Mouse (Mus musculus) midbrain, embryonic 15.5 days (tissue): ENCODE data around the gene Etfbkmt. TPM values are rescaled to one million over a fixed set of nuclear protein-coding genes. Genes with fewer than 3 reads are reported as not detected.

Source experiments
- ATAC-seq: fragments of 200-750 bp; cut with Nextera tagmentation; replicated peaks from 2 replicates; pipeline ENCODE4 v1.8.0; 2017; ENCODE audit warnings: moderate TSS enrichment
- H3K27ac ChIP-seq: fragments of 300-500 bp; sonication (generic); 2 replicates; pipeline ENCODE4 v1.5.1; 2015; ENCODE audit warnings: mild to moderate bottlenecking, inconsistent platforms
- H3K27me3 ChIP-seq: fragments of 300-500 bp; sonication (generic); replicated peaks from 2 replicates; pipeline ENCODE4 v1.6.1; 2015; ENCODE audit warnings: inconsistent platforms
- H3K36me3 ChIP-seq: fragments of 300-500 bp; sonication (generic); replicated peaks from 2 replicates; pipeline ENCODE4 v1.6.1; 2015; ENCODE audit warnings: inconsistent platforms
- H3K4me1 ChIP-seq: fragments of 300-500 bp; sonication (generic); 2 replicates; pipeline ENCODE4 v1.6.1; 2015; ENCODE audit warnings: inconsistent platforms
- H3K4me2 ChIP-seq: fragments of 300-500 bp; sonication (generic); 2 replicates; pipeline ENCODE4 v1.6.1; 2015; ENCODE audit warnings: inconsistent platforms, mild to moderate bottlenecking, moderate library complexity
- H3K4me3 ChIP-seq: fragments of 300-500 bp; sonication (generic); 2 replicates; pipeline ENCODE4 v1.5.1; 2015; ENCODE audit warnings: mild to moderate bottlenecking, inconsistent platforms
- H3K9ac ChIP-seq: fragments of 300-500 bp; sonication (generic); 2 replicates; pipeline ENCODE4 v1.6.1; 2015; ENCODE audit warnings: mild to moderate bottlenecking, inconsistent platforms
- H3K9me3 ChIP-seq: fragments of 300-500 bp; sonication (generic); 2 replicates; pipeline ENCODE4 v1.6.1; 2016; ENCODE audit warnings: inconsistent platforms
- WGBS: fragments of 180-500 bp; shearing (Covaris S2); methylation state at CpG from one replicate; pipeline ENCODE4 v1.1.7; 2015; ENCODE audit warnings: mixed read lengths; 5-methylcytosine and 5-hydroxymethylcytosine counted together
- polyA plus RNA-seq: library from polyadenylated mRNA; unstranded; fragments of >200 nt; fragmentation: Nextera tagmentation; extraction: Ambion mirVana; gene quantifications from 2 replicates; pipeline ENCODE4 v1.2.1, GENCODE M21; 2015

Gene Etfbkmt
- polyA plus RNA-seq, 1 experiment from 2014 or later, result 6.8 TPM

- no peaks in the 10 kb centered on the region for H3K4me1 ChIP-seq
- H3K27me3 ChIP-seq, result no peaks in the 10 kb centered on the region
- H3K9me3 ChIP-seq, result no peaks in the 10 kb centered on the region
- no peak overlapping the region for H3K27ac ChIP-seq
- no peak for ATAC-seq
- no peak overlapping the region for H3K4me3 ChIP-seq
- WGBS, result 76% methylated on average over 5 of the region's 5 CpGs
- H3K36me3 ChIP-seq, result no peaks in the 10 kb centered on the region
- H3K4me2 ChIP-seq, result no peak overlapping the region
- no peak overlapping the region for H3K9ac ChIP-seq
These were observed 53.7 kb downstream of the Etfbkmt start for GRCm38 (mm10) chr6:149193276-149193905.

GRCm38 (mm10) chr6:149197116-149197515 is 57.5 kb downstream of the Etfbkmt start:
- Histone ChIP-seq H3K4me3 (no peak overlapping the region), H3K27ac (no peak overlapping the region), H3K4me2 (no peak overlapping the region), H3K4me1 (no peaks in the 10 kb centered on the region), H3K36me3 (no peaks in the 10 kb centered on the region), H3K27me3 (no peaks in the 10 kb centered on the region), H3K9me3 (no peaks in the 10 kb centered on the region), H3K9ac (no peak overlapping the region)
- WGBS, result 84% methylated on average over 3 of the region's 3 CpGs
- ATAC-seq, result no peak

GRCm38 (mm10) chr6:149198572-149198971 is 58.9 kb downstream of the Etfbkmt start:
- Histone ChIP-seq H3K4me3 (no peak overlapping the region), H3K36me3 (no peaks in the 10 kb centered on the region), H3K4me2 (no peak overlapping the region), H3K27ac (no peak overlapping the region), H3K9ac (no peak overlapping the region), H3K9me3 (no peaks in the 10 kb centered on the region), H3K27me3 (no peaks in the 10 kb centered on the region), H3K4me1 (no peaks in the 10 kb centered on the region)
- ATAC-seq, result no peak

Other genes starting within 250 kb of the Etfbkmt start
- 11.0 and 14.2 TPM in 2 replicates for gene Caprin2, start 243.6 kb upstream of the Etfbkmt start, polyA plus RNA-seq
- gene Sinhcaf, start 193.4 kb upstream of the Etfbkmt start, polyA plus RNA-seq, result 52.1 and 57.9 TPM in 2 replicates
- 13.8 and 16.3 TPM in 2 replicates for gene Dennd5b, start 38.2 kb upstream of the Etfbkmt start, polyA plus RNA-seq
- gene Gm10203, start 9.7 kb upstream of the Etfbkmt start, polyA plus RNA-seq, result not detected in 2 replicates
- gene Amn1, start 48.9 kb downstream of the Etfbkmt start, polyA plus RNA-seq, result 104 and 105 TPM in 2 replicates
- gene Resf1, start 169.6 kb downstream of the Etfbkmt start, polyA plus RNA-seq, result 32.2 and 34.8 TPM in 2 replicates